Mouse (Mus musculus) left cerebral cortex, adult 8-10 months (tissue): ENCODE results near the gene Zfp74. TPM values are rescaled to one million over a fixed set of nuclear protein-coding genes. Genes with fewer than 3 reads are reported as not detected.

Experiments used
- microRNA-seq, 2 experiments: library from miRNA; unstranded; fragments of <30 nt; microRNA quantifications; one replicate each; pipeline ENCODE4 v1.2.0; 2022
- total RNA-seq, 4 experiments: library from RNA; stranded (reverse); gene quantifications; 2 replicates each; pipeline ENCODE4 v1.2.4; 2022

The Zfp74 gene
- total RNA-seq, 4 experiments from 2014 or later = 16.6 to 17.9 (median 17.6) TPM

Small RNAs within 50 kb of the gene (microRNA-seq; reads per million reads assigned to microRNA genes)
- 0 to 0.22 reads per million in 2 experiments for gene Mir7668

Other genes starting within 250 kb of the Zfp74 start
- under 1 TPM in 1 of 4 experiments, not detected in 3; 0.16 TPM for gene Catsperg2, start 227.1 kb downstream of the Zfp74 start, total RNA-seq
- gene Zfp84, start 185.5 kb downstream of the Zfp74 start, total RNA-seq = 10 to 100 TPM; 16.7 to 18.4 (median 17.4) TPM
- 10 to 100 TPM; 10.2 to 11.5 (median 11.0) TPM for gene Zfp30, start 170.1 kb downstream of the Zfp74 start, total RNA-seq
- gene Zfp790, start 138.0 kb downstream of the Zfp74 start, total RNA-seq = 10 to 100 TPM; 20.5 to 23.8 (median 21.1) TPM
- 10 to 100 TPM; 14.3 to 21.6 (median 18.6) TPM for gene Zfp940, start 100.4 kb downstream of the Zfp74 start, total RNA-seq
- gene Zfp420, start 94.1 kb downstream of the Zfp74 start, total RNA-seq = 10 to 100 TPM; 13.7 to 16.2 (median 14.9) TPM
- 10 to 100 TPM; 17.5 to 22.5 (median 18.0) TPM for gene Zfp27, start 47.5 kb downstream of the Zfp74 start, total RNA-seq
- 1 to 10 TPM; 8.0 to 9.5 (median 8.8) TPM for gene Zfp383, start 45.9 kb downstream of the Zfp74 start, total RNA-seq
- gene Zfp568, start 29.9 kb upstream of the Zfp74 start, total RNA-seq = 1 to 10 TPM; 4.0 to 6.8 (median 4.9) TPM
- gene Zfp14, start 97.3 kb upstream of the Zfp74 start, total RNA-seq = 10 to 100 TPM in 2 of 4 experiments, 1 to 10 TPM in 2; 7.5 to 10.8 (median 9.9) TPM
- 1 to 10 TPM; 5.7 to 6.5 (median 5.7) TPM for gene Zfp82, start 118.8 kb upstream of the Zfp74 start, total RNA-seq
- gene Gm26920, start 136.3 kb upstream of the Zfp74 start, total RNA-seq = under 1 TPM in 1 of 4 experiments, not detected in 3; 0.58 TPM
- gene Zfp566, start 136.4 kb upstream of the Zfp74 start, total RNA-seq = 10 to 100 TPM in 2 of 4 experiments, 1 to 10 TPM in 2; 9.3 to 11.2 (median 10.4) TPM
- 10 to 100 TPM; 65.7 to 79.1 (median 70.9) TPM for gene Zfp260, start 140.7 kb upstream of the Zfp74 start, total RNA-seq
- 10 to 100 TPM; 28.9 to 31.5 (median 30.1) TPM for gene Zfp382, start 167.9 kb upstream of the Zfp74 start, total RNA-seq
- 10 to 100 TPM; 45.6 to 47.7 (median 46.7) TPM for gene Zfp146, start 215.7 kb upstream of the Zfp74 start, total RNA-seq
- 1 to 10 TPM; 3.7 to 9.1 (median 5.7) TPM for gene Cox7a1, start 230.1 kb upstream of the Zfp74 start, total RNA-seq
- 100 to 1,000 TPM; 173 to 205 (median 180) TPM for gene Capns1, start 244.7 kb upstream of the Zfp74 start, total RNA-seq